Mouse (Mus musculus) spleen, adult 2 months (tissue): ENCODE data around the gene Ulk3. TPM values are rescaled to one million over a fixed set of nuclear protein-coding genes. Genes with fewer than 3 reads are reported as not detected.
A peak's percentile ranks its signal among the peaks of the same experiment; 100 is the strongest.

ENCODE experiments used
- DNase-seq, 2 experiments: peaks; one replicate each; pipeline versions ENCODE4 v3.0.0 to v3.0.0-alpha.2; 2012 to 2021; ENCODE audit warnings: low spot score in 2 of 2, low read depth in 1 of 2
- H3K27ac ChIP-seq: fragments of 200-500 bp; 2 replicates; pipeline ENCODE4 v1.5.1; 2012; ENCODE audit warnings: low read length, inconsistent platforms; ENCODE audit not compliant: insufficient read depth
- H3K27me3 ChIP-seq: fragments of 200-500 bp; 2 replicates; pipeline ENCODE4 v1.6.1; 2012; ENCODE audit warnings: mild to moderate bottlenecking, moderate library complexity, low read length, inconsistent platforms; ENCODE audit not compliant: control insufficient read depth, insufficient read depth
- H3K36me3 ChIP-seq: fragments of 200-500 bp; 2 replicates; pipeline ENCODE4 v1.6.1; 2012; ENCODE audit warnings: mild to moderate bottlenecking, low read length, inconsistent platforms; ENCODE audit not compliant: control insufficient read depth, insufficient read depth
- H3K4me1 ChIP-seq: fragments of 200-500 bp; 2 replicates; pipeline ENCODE4 v1.6.1; 2011; ENCODE audit warnings: inconsistent platforms; ENCODE audit not compliant: control insufficient read depth, insufficient read depth, insufficient read length
- H3K4me3 ChIP-seq: fragments of 200-500 bp; 2 replicates; pipeline ENCODE4 v1.5.1; 2011; ENCODE audit warnings: mild to moderate bottlenecking, inconsistent platforms; ENCODE audit not compliant: insufficient read depth, insufficient read length; ENCODE audit errors: extremely low read depth
- CTCF ChIP-seq: fragments of 200-500 bp; IDR thresholded peaks from 2 replicates; pipeline ENCODE4 v1.5.1; 2011; ENCODE audit warnings: mild to moderate bottlenecking, inconsistent platforms; ENCODE audit not compliant: insufficient read depth, insufficient read length, insufficient replicate concordance; ENCODE audit errors: extremely low read depth
- POLR2A ChIP-seq: fragments of 200-500 bp; IDR thresholded peaks from 2 replicates; pipeline ENCODE4 v1.6.1; 2011; ENCODE audit warnings: low read depth, low read length, inconsistent platforms
- WGBS: fragments of 180-500 bp; shearing (Covaris S2); methylation state at CpG from one replicate; pipeline ENCODE4 v1.1.7; 2018; 5-methylcytosine and 5-hydroxymethylcytosine counted together
- polyA plus RNA-seq: library from polyadenylated mRNA; depleted of rRNA; stranded (reverse); fragments of >200 nt; gene quantifications from 2 replicates; pipeline ENCODE4 v1.2.3, GENCODE M21; 2012; rRNA removed

Gene Ulk3
- polyA plus RNA-seq, 1 experiment, result 44.5 TPM

DNA sequence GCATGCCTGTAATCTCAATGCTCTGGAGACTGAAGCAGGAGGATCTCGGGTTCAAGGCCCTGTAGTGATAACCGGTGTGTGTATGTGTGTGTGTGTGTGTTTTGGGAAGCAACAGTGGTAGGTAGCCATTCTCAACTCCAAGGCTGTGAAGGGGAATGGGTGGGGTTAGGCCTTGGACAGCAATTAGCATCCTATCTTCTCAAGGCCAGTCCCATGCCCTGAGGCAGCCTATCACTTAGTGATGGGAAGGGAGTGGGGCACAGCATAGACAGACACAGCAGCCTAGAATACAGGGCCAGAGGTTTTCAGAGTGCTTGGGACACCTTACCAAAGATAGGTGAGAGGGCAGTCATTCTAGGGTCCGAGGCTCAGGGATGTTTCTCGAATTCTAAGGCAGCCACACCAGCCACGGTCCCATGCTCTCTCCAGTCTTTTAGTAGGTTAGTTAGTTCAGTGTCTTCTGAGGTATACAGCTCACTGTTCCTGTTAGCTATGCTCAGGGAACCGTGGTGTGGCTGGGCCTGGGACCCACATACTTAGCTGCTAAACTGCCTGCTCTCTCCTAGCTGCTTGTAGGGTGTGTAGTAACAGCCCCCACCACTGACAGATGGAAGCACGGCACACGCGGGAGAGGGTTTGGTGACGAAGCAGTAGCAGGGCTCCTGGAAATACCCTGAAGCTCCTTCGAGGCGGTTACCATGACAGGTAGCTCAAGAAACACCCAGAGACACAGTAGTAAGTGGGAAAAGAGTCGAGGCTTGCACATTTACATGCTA is 52.7 kb downstream of the Ulk3 start:
- DNase-seq, result no peak
- H3K4me1 ChIP-seq, result peaks cover 45% of the 10 kb centered on the region
- WGBS, result 30% methylated on average over 13 of the region's 13 CpGs
- H3K27ac ChIP-seq, result peak overlapping the region; percentile 100
- peak overlapping the region; percentile 96 for H3K4me3 ChIP-seq
- H3K36me3 ChIP-seq, result peaks cover 5% of the 10 kb centered on the region; the same call in 1 of the 2 replicates
- TF ChIP-seq CTCF, result no peak
- no peak for TF ChIP-seq POLR2A
- H3K27me3 ChIP-seq, result no peaks in the 10 kb centered on the region

- peak in 1 of 2 experiments; percentile 63 for DNase-seq
- 5% methylated on average over 9 of the region's 9 CpGs for WGBS
- Histone ChIP-seq H3K4me3 (peak overlapping the region; percentile 96), H3K27ac (peak overlapping the region; percentile 100), H3K36me3 (peaks cover 5% of the 10 kb centered on the region; the same call in 1 of the 2 replicates), H3K4me1 (peaks cover 51% of the 10 kb centered on the region; the same call in 1 of the 2 replicates), H3K27me3 (no peaks in the 10 kb centered on the region)
- no peak for TF ChIP-seq CTCF
- TF ChIP-seq POLR2A, result no peak
Measured at GRCm38 (mm10) chr9:57643169-57643855, 54.1 kb downstream of the Ulk3 start.

DNA sequence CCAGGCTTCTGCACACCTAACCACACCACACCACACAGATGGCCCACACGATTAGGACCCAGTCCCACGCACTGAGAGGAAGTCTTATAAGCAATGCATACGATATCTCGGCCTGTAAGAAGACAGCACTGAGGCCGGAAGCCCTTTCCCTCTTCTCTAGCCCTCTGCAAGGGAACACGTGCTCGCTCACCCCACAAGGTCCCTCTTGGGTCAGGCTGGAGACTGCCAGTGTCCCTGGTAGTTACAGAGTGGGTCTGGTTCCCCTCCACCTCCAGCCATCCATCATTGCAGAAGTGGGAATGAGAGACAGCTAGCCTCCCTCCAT is 54.6 kb downstream of the Ulk3 start:
- WGBS, result 0% methylated on average over 7 of the region's 7 CpGs
- peaks cover 54% of the 10 kb centered on the region; the same call in 1 of the 2 replicates for H3K4me1 ChIP-seq
- peak in 1 of 2 experiments; percentile 64 for DNase-seq

DNA sequence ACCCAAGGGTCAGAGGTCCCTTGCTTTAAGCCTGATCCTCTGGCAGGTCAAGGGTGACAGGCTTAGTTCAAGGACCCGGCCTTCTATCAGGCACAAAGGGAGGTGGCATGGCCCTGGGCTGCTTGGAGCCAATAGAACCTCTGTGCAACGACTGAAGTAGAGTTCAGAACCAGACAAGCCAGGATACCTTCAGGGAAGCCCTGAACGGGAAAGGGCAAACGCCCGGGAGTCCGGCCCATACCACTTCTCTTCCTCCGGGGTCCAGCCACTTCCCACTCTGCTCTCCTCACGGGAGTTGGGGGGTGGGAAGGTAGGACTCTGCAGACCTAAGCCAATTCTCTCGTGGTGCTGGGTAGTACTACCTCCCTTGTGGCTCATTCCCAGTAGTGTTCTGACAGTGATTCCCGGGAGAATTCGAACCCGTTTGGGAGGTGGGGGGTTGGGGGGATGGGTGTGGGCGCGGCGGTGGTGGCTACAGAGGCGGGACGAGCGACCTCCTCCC is 55.2 kb downstream of the Ulk3 start:
- peak in 1 of 2 experiments; percentile 9 for DNase-seq
- Histone ChIP-seq H3K4me3 (peak overlapping the region; percentile 96), H3K27ac (peak overlapping the region; percentile 100), H3K4me1 (peaks cover 49% of the 10 kb centered on the region; the same call in 1 of the 2 replicates), H3K36me3 (peaks cover 5% of the 10 kb centered on the region; the same call in 1 of the 2 replicates), H3K27me3 (no peaks in the 10 kb centered on the region)
- under 1% methylated on average over 18 of the region's 18 CpGs for WGBS
- TF ChIP-seq CTCF (no peak), POLR2A (no peak)

More for the DNA sequence above, 54.6 kb downstream of the Ulk3 start:
- H3K4me3 ChIP-seq, result peak overlapping the region; percentile 96
- H3K27ac ChIP-seq, result peak overlapping the region; percentile 100
- H3K36me3 ChIP-seq, result peaks cover 5% of the 10 kb centered on the region; the same call in 1 of the 2 replicates
- H3K27me3 ChIP-seq, result no peaks in the 10 kb centered on the region
- TF ChIP-seq CTCF (no peak), POLR2A (peak; percentile 71)

DNA sequence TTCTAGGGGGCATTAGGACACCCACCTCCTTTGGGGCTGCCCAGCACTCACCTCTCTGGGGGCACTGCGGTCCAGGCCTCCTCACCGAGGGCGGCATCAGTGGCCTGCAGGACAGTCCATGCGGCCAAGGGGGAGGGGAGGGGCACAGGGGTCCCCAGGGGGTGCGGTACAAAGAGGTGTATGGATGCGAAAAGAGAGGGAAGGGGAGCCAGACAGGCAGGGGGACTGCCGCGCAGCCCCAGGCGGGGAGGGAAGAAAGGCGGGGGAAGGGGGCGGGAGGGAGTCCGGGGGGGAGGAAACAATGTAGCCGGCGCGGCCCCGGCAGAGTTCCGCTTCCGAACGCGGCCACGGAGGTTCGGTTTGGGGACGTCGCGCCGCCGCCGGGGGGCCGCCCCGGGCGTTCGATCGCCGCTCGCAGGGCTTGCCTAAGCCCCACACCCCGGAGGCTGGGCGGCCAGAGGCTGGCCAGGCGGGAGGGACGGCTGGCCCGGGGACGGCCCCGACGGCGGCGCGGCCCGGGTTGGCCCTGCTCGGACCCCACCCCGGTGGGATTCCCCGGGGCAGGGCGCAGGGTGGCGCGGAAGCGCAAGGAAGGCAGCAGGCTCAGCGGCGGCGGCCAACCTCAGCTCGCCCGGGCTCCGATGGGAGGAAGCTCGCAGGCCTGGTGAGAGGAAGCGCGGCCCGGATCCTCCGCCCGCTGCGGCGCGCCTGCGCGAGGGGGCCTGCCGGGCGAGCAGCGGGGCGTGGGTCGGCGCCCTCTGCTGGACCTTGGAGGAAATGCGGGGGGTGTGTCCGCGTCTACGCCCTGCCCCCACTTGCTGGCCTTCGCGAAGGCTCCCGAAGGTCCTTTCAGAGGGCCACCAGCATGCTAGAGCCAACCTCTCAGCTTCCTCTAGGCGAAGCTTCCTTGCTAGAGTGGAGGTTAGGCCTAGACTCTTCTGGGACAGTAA is 56.0 kb downstream of the Ulk3 start:
- TF ChIP-seq CTCF (peak; percentile 97), POLR2A (peak; percentile 71)
- peak; percentile 86 to 93 for DNase-seq
- WGBS, result under 1% methylated on average over 84 of the region's 85 CpGs

More for the DNA sequence above, 56.0 kb downstream of the Ulk3 start:
- Histone ChIP-seq H3K27ac (peak overlapping the region; percentile 100), H3K4me3 (peak overlapping the region; percentile 96), H3K36me3 (peaks cover 5% of the 10 kb centered on the region; the same call in 1 of the 2 replicates), H3K4me1 (peaks cover 46% of the 10 kb centered on the region; the same call in 1 of the 2 replicates), H3K27me3 (no peaks in the 10 kb centered on the region)

Other genes starting within 250 kb of the Ulk3 start
- 53.8 and 67.0 TPM in 2 replicates for gene Ppcdc, start 149.3 kb upstream of the Ulk3 start, polyA plus RNA-seq
- 12.4 and 19.3 TPM in 2 replicates for gene Scamp5, start 121.4 kb upstream of the Ulk3 start, polyA plus RNA-seq
- gene Rpp25, start 85.4 kb upstream of the Ulk3 start, polyA plus RNA-seq, result 0.22 and 0.33 TPM in 2 replicates
- 135 and 219 TPM in 2 replicates for gene Cox5a, start 68.2 kb upstream of the Ulk3 start, polyA plus RNA-seq
- 4.1 and 14.5 TPM in 2 replicates for gene Fam219b, start 51.9 kb upstream of the Ulk3 start, polyA plus RNA-seq
- gene Mpi, start 36.7 kb upstream of the Ulk3 start, polyA plus RNA-seq, result 13.0 and 16.7 TPM in 2 replicates
- 79.2 and 88.4 TPM in 2 replicates for gene Scamp2, start 28.5 kb upstream of the Ulk3 start, polyA plus RNA-seq
- gene Cplx3, start 16.8 kb downstream of the Ulk3 start, polyA plus RNA-seq, result not detected in 2 replicates
- gene Lman1l, start 31.3 kb downstream of the Ulk3 start, polyA plus RNA-seq, result 0.09 and 0.16 TPM in 2 replicates
- gene Csk, start 64.2 kb downstream of the Ulk3 start, polyA plus RNA-seq, result 233 and 265 TPM in 2 replicates
- gene Cyp1a2, start 94.3 kb downstream of the Ulk3 start, polyA plus RNA-seq, result not detected in 2 replicates
- gene Cyp1a1, start 98.5 kb downstream of the Ulk3 start, polyA plus RNA-seq, result 0.13 and 0.15 TPM in 2 replicates
- gene Edc3, start 119.1 kb downstream of the Ulk3 start, polyA plus RNA-seq, result 9.9 and 11.2 TPM in 2 replicates
- 99.1 and 117 TPM in 2 replicates for gene Clk3, start 176.4 kb downstream of the Ulk3 start, polyA plus RNA-seq
- gene Arid3b, start 247.3 kb downstream of the Ulk3 start, polyA plus RNA-seq, result 35.2 and 38.6 TPM in 2 replicates